Mouse (Mus musculus) cerebellum, postnatal 10 days (tissue): ENCODE data around the gene Slc5a11.

ENCODE experiments used
- DNase-seq, 2 experiments: peaks; one replicate each; pipeline ENCODE4 v3.0.0; 2021; ENCODE audit warnings: mixed read lengths in 2 of 2

The Slc5a11 gene

GRCm38 (mm10) chr7:123285896-123286295 lies 71.3 kb downstream of the Slc5a11 start:
- no peak for DNase-seq

GRCm38 (mm10) chr7:123287903-123288302 lies 73.3 kb downstream of the Slc5a11 start:
- DNase-seq: no peak

GRCm38 (mm10) chr7:123289176-123289575 lies 74.6 kb downstream of the Slc5a11 start:
- no peak for DNase-seq

GRCm38 (mm10) chr7:123291942-123292341 lies 77.4 kb downstream of the Slc5a11 start:
- no peak for DNase-seq

- no peak for DNase-seq
Observed at GRCm38 (mm10) chr7:123293898-123294297, 79.3 kb downstream of the Slc5a11 start.

GRCm38 (mm10) chr7:123295423-123295822 lies 80.8 kb downstream of the Slc5a11 start:
- DNase-seq: no peak

GRCm38 (mm10) chr7:123296097-123296496 lies 81.5 kb downstream of the Slc5a11 start:
- DNase-seq: no peak

GRCm38 (mm10) chr7:123298225-123298624 lies 83.6 kb downstream of the Slc5a11 start:
- peak; percentile 65 for DNase-seq

- no peak for DNase-seq
Observed at GRCm38 (mm10) chr7:123300258-123300657, 85.7 kb downstream of the Slc5a11 start.

- peak; percentile 81 to 88 for DNase-seq
Observed at GRCm38 (mm10) chr7:123305397-123305796, 90.8 kb downstream of the Slc5a11 start.

- DNase-seq: peak; percentile 63 to 74
Observed at GRCm38 (mm10) chr7:123307236-123307635, 92.7 kb downstream of the Slc5a11 start.

GRCm38 (mm10) chr7:123307887-123308558 lies 93.4 kb downstream of the Slc5a11 start:
- no peak for DNase-seq

GRCm38 (mm10) chr7:123311836-123312235 lies 97.3 kb downstream of the Slc5a11 start:
- no peak for DNase-seq

GRCm38 (mm10) chr7:123312738-123313137 lies 98.2 kb downstream of the Slc5a11 start:
- DNase-seq: no peak

GRCm38 (mm10) chr7:123322452-123323121 lies 108.0 kb downstream of the Slc5a11 start:
- no peak for DNase-seq
